Mouse (Mus musculus) adrenal gland, postnatal 25 days (tissue): Measurements from ENCODE around the gene Pcyt2. TPM values are rescaled to one million over a fixed set of nuclear protein-coding genes. Genes with fewer than 3 reads are reported as not detected.

ENCODE experiments used
- DNase-seq: peaks from one replicate; pipeline ENCODE4 v3.0.0; 2021; ENCODE audit warnings: mixed read lengths
- total RNA-seq: library from RNA; stranded (reverse); gene quantifications from 2 replicates; pipeline ENCODE4 v1.2.3, GENCODE M21; 2021

The Pcyt2 gene
- total RNA-seq, 1 experiment from 2014 or later: 344 TPM

- no peak for DNase-seq
Measured at GRCm38 (mm10) chr11:120580190-120580589, 37.5 kb downstream of the Pcyt2 start.

GRCm38 (mm10) chr11:120579316-120580107 lies 38.2 kb downstream of the Pcyt2 start:
- peak; percentile 64 for DNase-seq

- no peak for DNase-seq
Measured at GRCm38 (mm10) chr11:120578694-120579243, 39.0 kb downstream of the Pcyt2 start.

- no peak for DNase-seq
Measured at GRCm38 (mm10) chr11:120578024-120578693, 39.6 kb downstream of the Pcyt2 start.

- no peak for DNase-seq
Measured at GRCm38 (mm10) chr11:120577211-120578023, 40.3 kb downstream of the Pcyt2 start.

GRCm38 (mm10) chr11:120576365-120576981 lies 41.3 kb downstream of the Pcyt2 start:
- DNase-seq: no peak

GRCm38 (mm10) chr11:120575940-120576339 lies 41.8 kb downstream of the Pcyt2 start:
- DNase-seq: no peak

- DNase-seq: no peak
Measured at GRCm38 (mm10) chr11:120575046-120575445, 42.7 kb downstream of the Pcyt2 start.

GRCm38 (mm10) chr11:120574278-120574600 lies 43.5 kb downstream of the Pcyt2 start:
- DNase-seq: no peak

GRCm38 (mm10) chr11:120573585-120574277 lies 44.0 kb downstream of the Pcyt2 start:
- no peak for DNase-seq

GRCm38 (mm10) chr11:120572752-120573584 lies 44.8 kb downstream of the Pcyt2 start, which contains the start of gene P4hb:
P4hb (minus strand) TSS chr11:120573253.
- peak; percentile 100 for DNase-seq

GRCm38 (mm10) chr11:120572417-120572751 lies 45.4 kb downstream of the Pcyt2 start:
- no peak for DNase-seq

GRCm38 (mm10) chr11:120571754-120572416 lies 45.9 kb downstream of the Pcyt2 start:
- no peak for DNase-seq

GRCm38 (mm10) chr11:120571122-120571521 lies 46.6 kb downstream of the Pcyt2 start:
- DNase-seq: no peak

GRCm38 (mm10) chr11:120568324-120568723 lies 49.4 kb downstream of the Pcyt2 start:
- DNase-seq: no peak

- no peak for DNase-seq
Measured at GRCm38 (mm10) chr11:120565114-120565513, 52.6 kb downstream of the Pcyt2 start.

- DNase-seq: no peak
Measured at GRCm38 (mm10) chr11:120562949-120563348, 54.8 kb downstream of the Pcyt2 start.

- no peak for DNase-seq
Measured at GRCm38 (mm10) chr11:120560952-120561728, 56.6 kb downstream of the Pcyt2 start.
